Mouse (Mus musculus) G1E (cell line): ENCODE data around the gene Hsd3b2. TPM values are rescaled to one million over a fixed set of nuclear protein-coding genes. Genes with fewer than 3 reads are reported as not detected.
"Not testable (repeated sequence)": the region's sequence is repeated elsewhere in the genome, so short reads cannot be mapped to it uniquely, and the experiment has no call there.

Experiments used
- ATAC-seq: 2 replicates; pipeline ENCODE4 v1.8.0; 2016; ENCODE audit warnings: mild to moderate bottlenecking; ENCODE audit not compliant: insufficient number of reproducible peaks, poor library complexity, low FRiP score, severe bottlenecking; ENCODE audit errors: extremely low read depth
- DNase-seq: peaks from one replicate; pipeline ENCODE4 v3.0.0; 2012; ENCODE audit warnings: low spot score
- H3K27me3 ChIP-seq: 2 replicates; pipeline ENCODE4 v1.6.1; 2012; ENCODE audit warnings: mild to moderate bottlenecking, low read length, inconsistent platforms; ENCODE audit not compliant: insufficient read depth
- H3K36me3 ChIP-seq: replicated peaks from 2 replicates; pipeline ENCODE3; 2012; ENCODE audit warnings: mild to moderate bottlenecking, inconsistent platforms
- H3K4me1 ChIP-seq: 2 replicates; pipeline ENCODE4 v1.6.1; 2012; ENCODE audit warnings: low read depth, low read length, inconsistent platforms, mixed read lengths; ENCODE audit not compliant: insufficient read depth
- H3K4me3 ChIP-seq: 2 replicates; pipeline ENCODE4 v1.5.1; 2012; ENCODE audit warnings: low read depth, mild to moderate bottlenecking, inconsistent platforms, low read length, moderate library complexity, mixed read lengths
- H3K9me3 ChIP-seq: replicated peaks from 2 replicates; pipeline ENCODE4 v1.6.1; 2012; ENCODE audit warnings: inconsistent platforms
- CTCF ChIP-seq: IDR thresholded peaks from 2 replicates; pipeline ENCODE4 v1.5.1; 2012; ENCODE audit warnings: low read depth, low read length, inconsistent platforms, mixed read lengths
- GATA1 ChIP-seq: IDR thresholded peaks from 2 replicates; pipeline ENCODE4 v1.6.1; 2012; ENCODE audit warnings: borderline replicate concordance, low read length, inconsistent platforms, mixed read lengths
- GATA2 ChIP-seq: IDR thresholded peaks from 2 replicates; pipeline ENCODE4 v1.6.1; 2012; ENCODE audit warnings: low read depth, low read length, inconsistent platforms, borderline replicate concordance
- POLR2AphosphoS5 ChIP-seq: IDR thresholded peaks from 2 replicates; pipeline ENCODE4 v1.6.1; 2012; ENCODE audit warnings: low read depth, low read length, inconsistent platforms; ENCODE audit not compliant: insufficient replicate concordance
- TAL1 ChIP-seq: conservative IDR thresholded peaks from 2 replicates; pipeline ENCODE4 v1.6.1; 2012; ENCODE audit warnings: low read depth, low read length, inconsistent platforms, mixed read lengths
- polyA plus RNA-seq: library from polyadenylated mRNA; stranded (reverse); fragments of >175 nt; gene quantifications from 2 replicates; pipeline ENCODE4 v1.2.3, GENCODE M21; 2012
- total RNA-seq, 2 experiments: library from RNA; stranded (forward) in 1 of 2; stranded (reverse) in 1 of 2; fragments of 200-1000 nt in 1 of 2; fragments of >200 nt in 1 of 2; fragmentation: Nextera tagmentation in 1 of 2; gene quantifications; 2 replicates each; pipeline ENCODE4 v1.2.3; 2014 to 2017

The Hsd3b2 gene
- total RNA-seq (2014; fragmentation: Nextera tagmentation) (not detected in 2 replicates), total RNA-seq (2017) (0.06 and 0.11 TPM in 2 replicates), polyA plus RNA-seq (not detected in 2 replicates)

DNA sequence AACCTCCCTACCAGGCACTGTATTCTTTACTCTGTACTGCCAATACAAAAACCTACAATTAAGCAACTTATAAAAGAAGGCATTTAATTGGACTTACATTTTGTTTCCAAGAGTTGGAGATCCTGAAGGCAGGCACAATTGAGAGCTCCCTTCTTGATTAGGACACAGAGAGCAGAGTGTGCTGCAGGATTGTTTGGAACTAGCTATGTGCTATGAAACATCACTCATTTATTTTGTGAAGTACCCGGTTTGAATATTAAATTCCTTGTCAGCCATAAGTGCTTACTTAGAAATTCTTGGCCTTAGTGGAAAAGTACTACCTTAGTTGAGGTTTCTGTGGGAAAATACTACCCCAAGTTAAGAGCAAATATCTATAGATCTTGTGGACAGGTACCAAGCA lies at the start of gene Hsd3b2:
Hsd3b2 (minus strand) TSS at position 168 of the 400 bp plus-strand sequence.
- H3K4me1 ChIP-seq: no peaks in the 10 kb centered on the region
- no peak for ATAC-seq
- DNase-seq: no peak
- H3K36me3 ChIP-seq: no peaks in the 10 kb centered on the region
- H3K4me3 ChIP-seq: no peak within 1 kb of the TSS
- no peaks in the 10 kb centered on the region for H3K27me3 ChIP-seq
- no peak for TF ChIP-seq GATA2
- TF ChIP-seq CTCF: no peak
- no peak for TF ChIP-seq TAL1
- TF ChIP-seq POLR2AphosphoS5: no peak
- TF ChIP-seq GATA1: no peak
- H3K9me3 ChIP-seq: peaks cover 7% of the 10 kb centered on the region

- Histone ChIP-seq H3K36me3 (no peaks in the 10 kb centered on the region), H3K4me1 (no peaks in the 10 kb centered on the region), H3K4me3 (no peak overlapping the region), H3K9me3 (peaks cover 6% of the 10 kb centered on the region; the same call in 1 of the 2 replicates), H3K27me3 (no peaks in the 10 kb centered on the region)
- ATAC-seq (no peak), DNase-seq (no peak)
- no peak for TF ChIP-seq GATA2
- TF ChIP-seq TAL1: no peak
- TF ChIP-seq POLR2AphosphoS5: no peak
- no peak for TF ChIP-seq CTCF
- no peak for TF ChIP-seq GATA1
Observed at GRCm38 (mm10) chr3:98764155-98764554, 39.8 kb upstream of the Hsd3b2 start.

GRCm38 (mm10) chr3:98756836-98757235 lies 32.5 kb upstream of the Hsd3b2 start:
- no peaks in the 10 kb centered on the region for H3K36me3 ChIP-seq
- no peaks in the 10 kb centered on the region for H3K4me1 ChIP-seq
- TF ChIP-seq GATA1: no peak
- no peak for TF ChIP-seq GATA2
- no peak for TF ChIP-seq POLR2AphosphoS5
- no peak for TF ChIP-seq TAL1
- TF ChIP-seq CTCF: no peak
- no peak for ATAC-seq
- H3K4me3 ChIP-seq: no peak overlapping the region
- H3K9me3 ChIP-seq: peaks cover 3% of the 10 kb centered on the region; the same call in 1 of the 2 replicates
- no peak for DNase-seq
- no peaks in the 10 kb centered on the region for H3K27me3 ChIP-seq

- H3K9me3 ChIP-seq: peaks cover 6% of the 10 kb centered on the region
- H3K4me3 ChIP-seq: no peak overlapping the region
- H3K27me3 ChIP-seq: no peaks in the 10 kb centered on the region
- no peaks in the 10 kb centered on the region for H3K36me3 ChIP-seq
- no peaks in the 10 kb centered on the region for H3K4me1 ChIP-seq
- no peak for ATAC-seq
- DNase-seq: no peak
- TF ChIP-seq CTCF: no peak
- no peak for TF ChIP-seq GATA1
- no peak for TF ChIP-seq GATA2
- no peak for TF ChIP-seq TAL1
- no peak for TF ChIP-seq POLR2AphosphoS5
Observed at GRCm38 (mm10) chr3:98752171-98752570, 27.8 kb upstream of the Hsd3b2 start.

DNA sequence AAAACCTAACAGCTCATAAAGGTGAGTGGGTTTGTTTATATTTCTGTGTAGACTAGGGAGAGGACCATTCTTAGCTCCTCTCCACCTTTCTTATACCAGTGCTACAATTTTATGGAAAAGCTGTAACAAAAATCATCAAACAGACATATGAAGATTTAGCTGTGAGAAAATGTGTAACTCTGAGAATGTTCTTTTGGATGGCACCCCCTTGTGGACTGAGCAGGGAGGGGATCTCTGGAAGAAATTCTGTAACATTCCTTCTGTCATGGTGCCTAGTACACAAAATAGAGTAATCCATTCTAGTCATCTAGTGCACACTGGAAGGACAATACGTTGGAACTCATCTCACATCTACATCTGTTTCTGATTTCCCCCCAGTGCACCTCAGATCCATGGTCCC lies 16.7 kb upstream of the Hsd3b2 start:
- not testable (repeated sequence) for H3K4me1 ChIP-seq, ATAC-seq, H3K36me3 ChIP-seq, DNase-seq, H3K27me3 ChIP-seq, H3K4me3 ChIP-seq
- peaks cover 19% of the 10 kb centered on the region for H3K9me3 ChIP-seq

GRCm38 (mm10) chr3:98734340-98734739 lies 10.0 kb upstream of the Hsd3b2 start:
- TF ChIP-seq CTCF (no peak), GATA2 (no peak), POLR2AphosphoS5 (no peak), TAL1 (no peak), GATA1 (no peak)
- no peaks in the 10 kb centered on the region for H3K4me1 ChIP-seq
- H3K36me3 ChIP-seq: no peaks in the 10 kb centered on the region
- DNase-seq (no peak), ATAC-seq (no peak)
- peaks cover 9% of the 10 kb centered on the region; the same call in 1 of the 2 replicates for H3K9me3 ChIP-seq
- no peaks in the 10 kb centered on the region for H3K27me3 ChIP-seq
- no peak overlapping the region for H3K4me3 ChIP-seq

DNA sequence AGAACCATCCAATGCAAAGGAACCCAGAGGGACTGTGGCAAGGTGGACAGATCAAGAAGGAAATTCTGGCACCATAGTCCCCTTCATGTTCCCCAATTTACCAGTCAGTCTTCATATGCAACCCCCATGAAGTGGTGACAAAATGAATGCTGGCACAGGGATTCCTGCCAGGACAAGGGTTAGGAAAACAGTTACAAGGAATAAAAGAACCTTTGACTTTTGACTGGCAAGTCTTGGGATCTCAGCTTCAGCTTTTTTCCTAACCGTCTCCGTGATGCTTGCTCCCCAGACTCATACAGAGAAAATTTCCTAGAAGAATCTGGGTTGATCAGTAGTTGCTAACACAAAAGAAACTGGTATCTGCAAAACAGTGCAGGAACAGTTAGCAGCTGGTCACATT lies 9.4 kb upstream of the Hsd3b2 start:
- Histone ChIP-seq H3K27me3 (no peaks in the 10 kb centered on the region), H3K4me3 (no peak overlapping the region), H3K9me3 (peaks cover 9% of the 10 kb centered on the region; the same call in 1 of the 2 replicates), H3K36me3 (no peaks in the 10 kb centered on the region), H3K4me1 (no peaks in the 10 kb centered on the region)
- TF ChIP-seq CTCF (no peak), GATA1 (no peak), GATA2 (no peak), POLR2AphosphoS5 (no peak), TAL1 (no peak)
- ATAC-seq (no peak), DNase-seq (no peak)
